Mouse (Mus musculus) embryonic fibroblast, embryonic 13.5 days (primary cell): ENCODE data around the gene Tcf7l1.

ENCODE experiments used
- CTCF ChIP-seq: IDR thresholded peaks from 2 replicates; pipeline ENCODE4 v1.5.1; 2011; ENCODE audit warnings: mild to moderate bottlenecking, control low read depth, low read length, moderate library complexity, borderline replicate concordance; ENCODE audit not compliant: insufficient read depth
- POLR2A ChIP-seq: IDR thresholded peaks from 2 replicates; pipeline ENCODE4 v1.6.1; 2011; ENCODE audit warnings: low read depth, mild to moderate bottlenecking, control low read depth, low read length, moderate library complexity

DNA sequence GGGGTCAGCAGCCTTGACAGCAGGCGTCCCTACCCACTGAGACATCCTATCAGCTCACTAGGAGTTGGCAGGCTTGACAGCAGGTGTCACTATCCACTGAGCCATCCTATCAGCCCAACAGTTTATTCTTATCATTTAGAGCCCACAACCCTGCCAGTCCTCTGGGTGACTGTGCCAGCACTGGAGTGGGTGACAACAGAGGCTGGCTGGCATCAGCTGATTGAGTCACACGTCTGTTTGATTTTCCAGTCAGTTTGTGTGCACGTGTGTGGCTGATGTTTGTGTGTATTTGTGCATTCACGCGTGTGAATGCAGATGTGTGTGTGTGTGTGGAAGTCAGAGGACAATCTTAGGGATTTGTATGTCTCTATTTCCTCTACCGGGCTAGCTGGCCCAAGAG lies 13.1 kb upstream of the Tcf7l1 start:
- TF ChIP-seq CTCF = no peak
- no peak for TF ChIP-seq POLR2A
